Mouse (Mus musculus) liver, embryonic 14.5 days (tissue): ENCODE measurements around the gene Dock2. TPM values are rescaled to one million over a fixed set of nuclear protein-coding genes. Genes with fewer than 3 reads are reported as not detected.

ENCODE experiments used
- ATAC-seq: fragments of 200-750 bp; cut with Nextera tagmentation; 2 replicates; pipeline ENCODE4 v1.8.0; 2017; ENCODE audit warnings: moderate number of reproducible peaks, mild to moderate bottlenecking, moderate library complexity; ENCODE audit not compliant: insufficient read depth
- DNase-seq, 3 experiments: peaks; one replicate each; pipeline ENCODE4 v3.0.0-alpha.2; 2012 to 2013; ENCODE audit warnings: low read depth in 3 of 3, low spot score in 3 of 3
- H3K27ac ChIP-seq: fragments of 300-500 bp; sonication (generic); 2 replicates; pipeline ENCODE4 v1.5.1; 2014; ENCODE audit warnings: moderate library complexity, mild to moderate bottlenecking, control low read depth, inconsistent platforms
- H3K27me3 ChIP-seq: fragments of 300-500 bp; sonication (generic); 2 replicates; pipeline ENCODE4 v1.6.1; 2014; ENCODE audit warnings: mild to moderate bottlenecking, low read length, moderate library complexity; ENCODE audit not compliant: control insufficient read depth, insufficient read depth
- H3K36me3 ChIP-seq: fragments of 300-500 bp; sonication (generic); replicated peaks from 2 replicates; pipeline ENCODE4 v1.6.1; 2014; ENCODE audit warnings: low read depth; ENCODE audit not compliant: control insufficient read depth, insufficient read depth
- H3K4me1 ChIP-seq, 2 experiments: fragments of 200-500 bp in 1 of 2; fragments of 300-500 bp in 1 of 2; sonication (generic) in 1 of 2; replicated peaks; 2 replicates each; pipeline ENCODE4 v1.6.1; 2012 to 2014; ENCODE audit warnings: antibody characterized with exemption in 1 of 2, inconsistent platforms in 1 of 2, low read length in 1 of 2; ENCODE audit not compliant: control insufficient read depth in 2 of 2, insufficient read depth in 2 of 2
- H3K4me2 ChIP-seq: fragments of 300-500 bp; sonication (generic); 2 replicates; pipeline ENCODE4 v1.6.1; 2014; ENCODE audit warnings: low read depth, mild to moderate bottlenecking, control low read depth, moderate library complexity
- H3K4me3 ChIP-seq, 2 experiments: fragments of 200-500 bp in 1 of 2; fragments of 300-500 bp in 1 of 2; sonication (generic) in 1 of 2; 2 replicates each; pipeline ENCODE4 v1.5.1; 2012 to 2014; ENCODE audit warnings: low read depth in 2 of 2, low read length in 2 of 2, mild to moderate bottlenecking in 2 of 2, control low read depth in 1 of 2, inconsistent platforms in 1 of 2, moderate library complexity in 1 of 2; ENCODE audit not compliant: insufficient read depth in 1 of 2
- H3K9ac ChIP-seq: fragments of 300-500 bp; sonication (generic); replicated peaks from 2 replicates; pipeline ENCODE4 v1.6.1; 2014; ENCODE audit warnings: mild to moderate bottlenecking, control low read depth, moderate library complexity
- H3K9me3 ChIP-seq: fragments of 300-500 bp; sonication (generic); 2 replicates; pipeline ENCODE4 v1.6.1; 2016; ENCODE audit warnings: low read length, mixed read lengths; ENCODE audit not compliant: control insufficient read depth
- CTCF ChIP-seq: IDR thresholded peaks from 2 replicates; pipeline ENCODE4 v1.5.1; 2016; ENCODE audit warnings: antibody characterized with exemption, low read depth, control low read depth
- EP300 ChIP-seq: IDR thresholded peaks from 2 replicates; pipeline ENCODE4 v1.6.1; 2016; ENCODE audit warnings: antibody characterized with exemption, low read depth
- whole genome bisulfite sequencing: fragments of 180-500 bp; shearing (Covaris S2); extraction: QIAGEN DNeasy Blood & Tissue Kit; methylation state at CpG from one replicate; pipeline ENCODE4 v1.1.7; 2014; ENCODE audit not compliant: insufficient replicate concordance; 5-methylcytosine and 5-hydroxymethylcytosine counted together
- polyA plus RNA-seq, 2 experiments: library from polyadenylated mRNA; depleted of rRNA in 1 of 2; stranded (reverse) in 1 of 2; unstranded in 1 of 2; fragments of >200 nt; fragmentation: Nextera tagmentation in 1 of 2; extraction: Ambion mirVana in 1 of 2; gene quantifications; 2 replicates each; pipeline versions ENCODE4 v1.2.1 to v1.2.3; 2012 to 2014

Dock2 gene
- polyA plus RNA-seq, 2 experiments, result 2.1 to 2.6 TPM

DNA sequence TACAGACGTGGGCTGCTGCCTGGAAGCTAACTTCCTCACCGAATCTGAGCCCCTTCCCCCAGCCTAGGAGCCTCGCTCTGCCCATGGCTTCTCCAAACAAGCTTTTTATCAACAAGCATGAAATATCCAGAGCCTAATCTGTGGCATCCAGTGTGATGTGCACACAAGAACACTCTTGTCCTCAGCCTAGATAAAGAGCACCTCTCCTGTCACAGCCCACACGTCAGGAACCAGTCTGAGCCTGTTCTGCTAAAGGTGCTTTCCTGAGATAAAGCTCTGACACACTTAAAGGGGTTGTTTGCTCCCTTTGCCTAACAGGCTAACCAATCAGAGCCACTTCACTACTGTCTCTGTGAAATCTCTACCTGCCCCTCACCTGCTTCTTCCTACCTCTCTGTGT is 268.4 kb downstream of the Dock2 start:
- DNase-seq (peak; percentile 11 to 36 (median 31)), ATAC-seq (peak; percentile 83)
- H3K9me3 ChIP-seq, result no peaks in the 10 kb centered on the region
- peaks cover 0 to 4% of the 10 kb centered on the region in 2 experiments; a peak in 2 of 4 replicates for H3K4me1 ChIP-seq
- WGBS, result 8% methylated on average over 4 of the region's 4 CpGs
- H3K36me3 ChIP-seq, result no peaks in the 10 kb centered on the region
- no peak overlapping the region for H3K9ac ChIP-seq
- no peaks in the 10 kb centered on the region for H3K27me3 ChIP-seq
- TF ChIP-seq CTCF (no peak), EP300 (peak; percentile 85)
- no peak overlapping the region for H3K4me3 ChIP-seq
- H3K4me2 ChIP-seq, result no peak overlapping the region
- H3K27ac ChIP-seq, result no peak overlapping the region

DNA sequence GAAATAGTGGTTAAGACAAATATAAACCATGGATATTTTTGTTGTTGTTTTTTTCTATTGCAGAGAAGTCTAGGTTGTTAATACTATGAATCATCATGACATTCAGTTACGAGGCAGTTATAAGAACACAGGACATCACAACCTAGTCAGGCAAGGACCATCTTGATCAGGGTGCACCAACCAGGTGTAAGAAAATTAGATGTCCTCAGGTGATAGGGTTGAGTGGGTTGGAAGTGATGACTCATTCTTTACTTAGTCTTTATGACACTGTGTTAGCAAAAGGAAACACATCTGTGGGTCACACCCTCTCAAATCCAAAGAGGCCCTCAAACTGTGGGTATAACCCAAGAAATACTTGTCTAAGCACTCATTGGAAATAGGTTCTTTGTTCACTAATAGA is 277.3 kb downstream of the Dock2 start:
- WGBS, result 76% methylated on average over 1 of the region's 1 CpGs
- no peak for ATAC-seq

GRCm38 (mm10) chr11:34499663-34500062 is 284.0 kb downstream of the Dock2 start:
- ATAC-seq, result no peak
- H3K4me3 ChIP-seq, result no peak overlapping the region
- no peaks in the 10 kb centered on the region for H3K4me1 ChIP-seq
- H3K9me3 ChIP-seq, result no peaks in the 10 kb centered on the region
- H3K4me2 ChIP-seq, result no peak overlapping the region
- TF ChIP-seq EP300 (no peak), CTCF (no peak)
- H3K27me3 ChIP-seq, result no peaks in the 10 kb centered on the region
- no peak overlapping the region for H3K9ac ChIP-seq
- WGBS, result 67% methylated on average over 1 of the region's 1 CpGs
- no peaks in the 10 kb centered on the region for H3K36me3 ChIP-seq
- no peak overlapping the region for H3K27ac ChIP-seq
- DNase-seq, result no peak

More for the DNA sequence above, 277.3 kb downstream of the Dock2 start:
- H3K27ac ChIP-seq, result no peak overlapping the region
- no peak for TF ChIP-seq CTCF
- TF ChIP-seq EP300, result no peak
- H3K4me1 ChIP-seq, result no peaks in the 10 kb centered on the region
- no peaks in the 10 kb centered on the region for H3K36me3 ChIP-seq
- no peak overlapping the region for H3K4me2 ChIP-seq
- no peak for DNase-seq
- H3K27me3 ChIP-seq, result no peaks in the 10 kb centered on the region
- no peaks in the 10 kb centered on the region for H3K9me3 ChIP-seq
- H3K4me3 ChIP-seq, result no peak overlapping the region
- no peak overlapping the region for H3K9ac ChIP-seq

- no peaks in the 10 kb centered on the region for H3K36me3 ChIP-seq
- no peaks in the 10 kb centered on the region for H3K27me3 ChIP-seq
- no peak overlapping the region for H3K27ac ChIP-seq
- no peaks in the 10 kb centered on the region for H3K9me3 ChIP-seq
- no peak for ATAC-seq
- no peak overlapping the region for H3K4me2 ChIP-seq
- DNase-seq, result no peak
- TF ChIP-seq CTCF (no peak), EP300 (no peak)
- no peak overlapping the region for H3K9ac ChIP-seq
- no peaks in the 10 kb centered on the region for H3K4me1 ChIP-seq
- no peak overlapping the region for H3K4me3 ChIP-seq
- 67% methylated on average over 4 of the region's 4 CpGs for WGBS
Observed at GRCm38 (mm10) chr11:34494682-34495081, 289.0 kb downstream of the Dock2 start.

GRCm38 (mm10) chr11:34492986-34493385 is 290.7 kb downstream of the Dock2 start:
- TF ChIP-seq EP300 (no peak), CTCF (no peak)
- DNase-seq (no peak), ATAC-seq (no peak)
- Histone ChIP-seq H3K9ac (no peak overlapping the region), H3K4me1 (no peaks in the 10 kb centered on the region), H3K9me3 (no peaks in the 10 kb centered on the region), H3K4me2 (no peak overlapping the region), H3K36me3 (no peaks in the 10 kb centered on the region), H3K27ac (no peak overlapping the region), H3K27me3 (no peaks in the 10 kb centered on the region), H3K4me3 (no peak overlapping the region)
- 47% methylated on average over 3 of the region's 3 CpGs for WGBS
